Mouse (Mus musculus) embryonic facial prominence, embryonic 15.5 days (tissue): ENCODE data around the gene Pdgfb. TPM values are rescaled to one million over a fixed set of nuclear protein-coding genes. Genes with fewer than 3 reads are reported as not detected.

ENCODE experiments used
- ATAC-seq: fragments of 200-750 bp; cut with Nextera tagmentation; 2 replicates; pipeline ENCODE4 v1.8.0; 2017; ENCODE audit warnings: low read depth, moderate TSS enrichment; ENCODE audit not compliant: insufficient number of reproducible peaks, low FRiP score, low TSS enrichment
- H3K27ac ChIP-seq: fragments of 300-500 bp; sonication (generic); replicated peaks from 2 replicates; pipeline ENCODE4 v1.5.1; 2015; ENCODE audit warnings: mild to moderate bottlenecking, inconsistent platforms
- H3K27me3 ChIP-seq: fragments of 300-500 bp; sonication (generic); 2 replicates; pipeline ENCODE4 v1.6.1; 2015; ENCODE audit warnings: inconsistent platforms
- H3K36me3 ChIP-seq: fragments of 300-500 bp; sonication (generic); 2 replicates; pipeline ENCODE4 v1.6.1; 2015; ENCODE audit warnings: mild to moderate bottlenecking, inconsistent platforms
- H3K4me1 ChIP-seq: fragments of 300-500 bp; sonication (generic); 2 replicates; pipeline ENCODE4 v1.6.1; 2015; ENCODE audit warnings: inconsistent platforms
- H3K4me2 ChIP-seq: fragments of 300-500 bp; sonication (generic); replicated peaks from 2 replicates; pipeline ENCODE4 v1.6.1; 2015; ENCODE audit warnings: mild to moderate bottlenecking, inconsistent platforms
- H3K4me3 ChIP-seq: fragments of 300-500 bp; sonication (generic); replicated peaks from 2 replicates; pipeline ENCODE4 v1.5.1; 2015; ENCODE audit warnings: mild to moderate bottlenecking, inconsistent platforms
- H3K9ac ChIP-seq: fragments of 300-500 bp; sonication (generic); 2 replicates; pipeline ENCODE4 v1.6.1; 2015; ENCODE audit warnings: inconsistent platforms
- H3K9me3 ChIP-seq: fragments of 300-500 bp; sonication (generic); replicated peaks from 2 replicates; pipeline ENCODE4 v1.6.1; 2016; ENCODE audit warnings: inconsistent platforms
- WGBS: fragments of 180-500 bp; shearing (Covaris S2); methylation state at CpG from one replicate; pipeline ENCODE4 v1.1.7; 2015; 5-methylcytosine and 5-hydroxymethylcytosine counted together
- polyA plus RNA-seq: library from polyadenylated mRNA; unstranded; fragments of >200 nt; fragmentation: Nextera tagmentation; extraction: Ambion mirVana; gene quantifications from 2 replicates; pipeline ENCODE4 v1.2.1, GENCODE M21; 2015

The Pdgfb gene
- 5.2 and 5.7 TPM in 2 replicates for polyA plus RNA-seq

DNA sequence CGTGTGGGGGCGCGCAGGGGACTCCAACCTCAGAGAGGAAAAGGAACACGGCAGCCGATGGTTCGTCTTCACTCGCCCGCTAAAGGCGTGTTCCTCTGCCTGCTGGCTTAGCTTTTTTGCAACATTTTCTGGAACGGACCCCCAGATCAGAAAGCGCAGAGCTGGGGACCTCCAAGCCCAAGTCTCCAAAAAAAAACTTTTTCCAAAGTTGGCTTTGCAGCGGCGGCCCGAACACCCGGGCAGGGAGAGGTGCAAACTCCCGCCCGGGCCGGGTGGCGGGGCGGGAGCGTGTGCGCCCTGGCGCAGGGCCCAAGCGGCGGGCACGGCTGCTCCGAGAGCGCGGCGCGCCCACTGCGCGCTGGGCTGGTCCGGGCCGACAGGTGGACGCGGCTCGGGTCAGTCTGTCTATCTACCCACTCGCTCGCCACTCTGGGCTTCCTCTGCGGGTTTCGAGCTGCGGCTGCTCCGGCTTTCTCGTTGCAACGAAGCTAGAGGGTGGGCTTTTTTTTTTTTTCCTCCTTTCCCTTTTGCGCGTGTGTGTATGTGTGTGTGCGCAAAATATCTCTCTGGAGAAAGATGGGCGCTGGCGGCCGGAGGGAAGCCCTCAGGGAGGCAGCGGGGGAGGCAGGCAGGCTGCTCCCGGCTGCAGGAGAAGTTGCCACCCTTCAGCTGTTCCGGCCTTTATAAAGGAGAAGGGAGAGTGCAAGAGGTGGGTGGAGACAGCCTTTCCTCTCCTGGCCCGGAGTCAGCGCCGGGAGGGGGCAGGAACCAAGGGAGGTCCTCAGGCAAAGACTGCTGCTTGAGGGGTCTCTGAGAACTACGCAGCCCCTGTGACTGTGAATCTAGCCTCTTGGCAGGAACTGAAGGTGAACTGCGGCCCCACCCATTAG is at the start of gene Pdgfb:
TSS of gene Pdgfb (minus strand) at position 657 of the 890 bp plus-strand sequence.
- Histone ChIP-seq H3K9me3 (no peaks in the 10 kb centered on the region), H3K4me3 (peak within 1 kb of the TSS; percentile 55), H3K36me3 (no peaks in the 10 kb centered on the region), H3K27me3 (peaks cover 70% of the 10 kb centered on the region), H3K27ac (peak within 1 kb of the TSS; percentile 29; the same call in 1 of the 2 replicates), H3K9ac (peak within 1 kb of the TSS; percentile 44), H3K4me1 (peaks cover 36% of the 10 kb centered on the region), H3K4me2 (peak within 1 kb of the TSS; percentile 99)
- under 1% methylated on average over 60 of the region's 60 CpGs for WGBS
- ATAC-seq = no peak

DNA sequence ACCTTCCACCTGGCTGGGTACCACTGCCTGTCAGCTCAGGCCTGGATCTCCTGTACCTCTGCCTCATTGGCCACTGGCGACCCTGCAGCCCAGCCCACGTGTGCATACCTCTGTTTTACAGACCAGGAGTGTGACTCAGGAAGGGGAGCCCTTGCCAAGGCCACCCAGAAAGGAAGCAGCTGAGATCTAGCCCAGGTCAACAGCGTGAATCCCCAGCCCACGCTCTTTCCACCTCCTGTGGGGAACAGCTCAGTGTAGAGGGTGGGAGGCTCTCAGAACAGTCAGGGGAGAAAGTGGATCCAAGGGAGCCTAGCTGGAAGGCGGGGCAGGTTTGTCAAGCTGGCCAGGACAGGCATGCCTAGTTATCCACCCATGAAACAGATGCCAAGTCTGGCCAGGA is 48.0 kb upstream of the Pdgfb start:
- Histone ChIP-seq H3K4me2 (no peak overlapping the region), H3K36me3 (no peaks in the 10 kb centered on the region), H3K27me3 (no peaks in the 10 kb centered on the region), H3K4me3 (no peak overlapping the region), H3K9ac (no peak overlapping the region), H3K4me1 (peaks cover 32% of the 10 kb centered on the region), H3K27ac (peak overlapping the region; percentile 30; the same call in 1 of the 2 replicates), H3K9me3 (no peaks in the 10 kb centered on the region)
- ATAC-seq = peak; percentile 31; the same call in 1 of the 2 replicates
- 28% methylated on average over 5 of the region's 5 CpGs for WGBS

DNA sequence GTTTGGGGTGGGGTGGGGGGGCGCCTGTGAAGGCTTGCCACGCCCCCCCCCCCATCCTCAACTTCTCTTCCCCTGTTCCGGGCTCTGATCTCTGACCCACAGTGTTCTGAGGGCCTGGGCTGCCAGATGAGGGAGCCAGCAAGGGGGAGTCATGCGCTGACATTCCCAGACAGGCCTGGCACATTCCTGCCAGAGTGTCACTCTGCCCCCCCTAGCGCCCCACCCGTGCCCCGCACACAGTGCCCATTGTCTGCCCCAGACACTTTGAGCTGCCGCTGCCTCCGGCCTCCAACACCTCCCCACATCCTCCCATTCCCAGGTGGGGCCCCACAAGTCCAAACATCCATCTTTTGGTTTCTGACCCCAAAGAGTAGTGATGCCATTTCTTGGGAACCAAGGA is 47.6 kb upstream of the Pdgfb start:
- Histone ChIP-seq H3K4me3 (no peak overlapping the region), H3K27me3 (no peaks in the 10 kb centered on the region), H3K4me2 (no peak overlapping the region), H3K9ac (no peak overlapping the region), H3K4me1 (peaks cover 30% of the 10 kb centered on the region), H3K36me3 (no peaks in the 10 kb centered on the region), H3K27ac (0 out of 2 replicates have a peak overlapping the region, but pooled peaks have one; percentile 30), H3K9me3 (no peaks in the 10 kb centered on the region)
- ATAC-seq = no peak
- WGBS = 61% methylated on average over 6 of the region's 9 CpGs

DNA sequence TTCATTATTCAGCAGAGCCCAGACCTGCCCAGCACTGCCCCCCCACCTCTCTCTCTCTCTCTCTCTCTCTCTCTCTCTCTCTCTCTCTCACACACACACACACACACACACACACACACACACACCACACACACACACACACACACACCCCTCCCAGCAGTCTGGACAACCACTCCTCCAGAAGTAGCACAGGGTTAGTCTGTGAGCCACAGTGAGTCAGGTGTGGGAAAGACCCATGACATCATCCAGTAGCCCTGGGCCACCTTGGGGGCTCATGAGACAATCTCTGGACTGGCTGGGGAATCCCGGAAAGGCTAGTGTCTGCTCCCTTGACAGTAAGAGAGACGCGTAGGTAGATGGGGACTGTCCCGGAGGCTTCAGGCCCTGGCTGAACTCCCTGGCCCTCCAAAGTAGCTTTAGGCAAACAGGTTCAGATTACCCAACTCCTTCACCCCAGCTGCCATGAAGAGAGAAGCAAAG is 46.3 kb upstream of the Pdgfb start:
- Histone ChIP-seq H3K27ac (no peak overlapping the region), H3K4me2 (no peak overlapping the region), H3K9ac (no peak overlapping the region), H3K36me3 (no peaks in the 10 kb centered on the region), H3K9me3 (no peaks in the 10 kb centered on the region), H3K4me3 (no peak overlapping the region), H3K27me3 (no peaks in the 10 kb centered on the region), H3K4me1 (peaks cover 25% of the 10 kb centered on the region)
- no peak for ATAC-seq
- 63% methylated on average over 4 of the region's 4 CpGs for WGBS

DNA sequence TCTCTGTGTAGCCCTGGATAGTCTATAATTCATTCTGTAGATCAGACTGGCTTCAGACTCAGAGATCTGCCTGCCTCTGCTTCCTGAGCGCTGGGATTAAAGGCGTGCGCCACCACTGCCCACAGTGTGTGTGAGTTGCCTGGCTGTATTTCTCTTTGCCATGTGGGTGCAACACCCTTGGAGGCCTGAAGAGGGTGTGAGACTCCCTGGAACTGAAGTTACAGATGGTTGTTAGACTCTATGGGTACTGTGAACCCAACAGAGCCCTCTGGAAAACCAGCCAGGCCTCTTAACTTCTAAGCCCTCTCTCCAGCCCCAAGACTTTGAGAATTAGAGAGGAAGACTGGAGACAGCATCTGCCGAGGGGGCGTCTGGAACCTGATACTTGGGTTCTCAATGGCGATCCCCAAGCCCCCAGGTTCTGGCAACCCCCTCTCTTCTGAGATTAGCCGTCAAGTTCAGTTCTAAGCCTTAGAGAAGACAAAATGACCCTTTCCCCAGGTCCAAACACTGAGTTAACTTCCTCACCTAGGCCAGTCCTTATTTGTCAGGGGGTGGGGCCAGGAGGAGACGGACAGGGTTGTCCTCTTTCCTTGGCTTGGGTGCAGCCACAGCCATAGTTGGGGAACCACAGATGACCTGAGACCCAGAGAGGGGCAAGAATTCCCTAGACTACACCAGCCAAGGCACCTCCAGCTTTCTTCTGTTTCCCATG is 45.7 kb upstream of the Pdgfb start:
- H3K9ac ChIP-seq = no peak overlapping the region
- no peak for ATAC-seq
- H3K27me3 ChIP-seq = no peaks in the 10 kb centered on the region
- no peak overlapping the region for H3K27ac ChIP-seq
- H3K4me1 ChIP-seq = peaks cover 27% of the 10 kb centered on the region
- H3K9me3 ChIP-seq = no peaks in the 10 kb centered on the region
- H3K4me2 ChIP-seq = no peak overlapping the region
- 88% methylated on average over 8 of the region's 8 CpGs for WGBS
- no peak overlapping the region for H3K4me3 ChIP-seq
- no peaks in the 10 kb centered on the region for H3K36me3 ChIP-seq

DNA sequence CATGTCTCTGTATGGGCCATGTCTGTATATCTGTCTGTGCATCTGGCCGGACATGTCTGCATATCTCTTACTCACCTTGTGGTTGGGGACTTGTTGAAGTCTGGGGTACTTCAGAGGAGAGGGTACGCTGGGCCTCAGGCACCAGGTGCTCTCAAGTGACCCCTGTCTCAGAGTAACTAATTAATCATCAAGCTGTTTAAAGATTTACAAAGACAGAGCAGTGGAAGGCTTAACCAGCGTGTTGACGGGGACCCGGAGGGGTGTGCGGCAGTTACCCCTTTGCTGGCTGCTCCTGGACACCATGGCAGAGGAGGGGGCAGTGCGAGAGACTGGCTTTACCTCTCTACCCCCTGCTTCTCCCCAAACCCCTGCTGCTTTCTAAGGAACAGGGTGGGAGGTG is 44.8 kb upstream of the Pdgfb start:
- no peak overlapping the region for H3K9ac ChIP-seq
- no peak overlapping the region for H3K27ac ChIP-seq
- no peak for ATAC-seq
- peaks cover 24% of the 10 kb centered on the region for H3K4me1 ChIP-seq
- no peaks in the 10 kb centered on the region for H3K36me3 ChIP-seq
- 80% methylated on average over 7 of the region's 7 CpGs for WGBS
- no peak overlapping the region for H3K4me2 ChIP-seq
- no peaks in the 10 kb centered on the region for H3K9me3 ChIP-seq
- no peak overlapping the region for H3K4me3 ChIP-seq
- no peaks in the 10 kb centered on the region for H3K27me3 ChIP-seq

DNA sequence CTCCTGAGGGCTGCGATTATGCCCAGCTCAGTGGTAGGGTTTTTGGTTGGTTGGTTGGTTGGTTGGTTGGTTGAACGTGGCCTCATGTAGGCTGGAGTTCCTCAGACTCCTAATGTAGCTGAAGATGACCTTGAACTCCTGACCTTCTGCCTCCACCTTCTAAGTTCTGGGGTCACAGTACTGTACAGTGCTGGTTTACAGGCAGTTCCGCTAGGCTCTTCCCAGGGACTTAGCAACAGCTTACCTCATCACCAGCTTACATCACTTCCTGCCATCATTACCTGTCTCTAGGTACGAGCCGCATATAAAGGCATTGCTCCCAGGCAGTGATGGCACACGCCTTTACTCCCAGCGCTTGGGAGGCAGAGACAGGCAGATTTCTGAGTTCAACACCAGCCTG is 43.4 kb upstream of the Pdgfb start:
- Histone ChIP-seq H3K4me3 (no peak overlapping the region), H3K4me2 (no peak overlapping the region), H3K9me3 (no peaks in the 10 kb centered on the region), H3K36me3 (no peaks in the 10 kb centered on the region), H3K4me1 (peaks cover 33% of the 10 kb centered on the region), H3K27me3 (no peaks in the 10 kb centered on the region), H3K9ac (no peak overlapping the region), H3K27ac (no peak overlapping the region)
- no peak for ATAC-seq
- WGBS = 90% methylated on average over 7 of the region's 7 CpGs

DNA sequence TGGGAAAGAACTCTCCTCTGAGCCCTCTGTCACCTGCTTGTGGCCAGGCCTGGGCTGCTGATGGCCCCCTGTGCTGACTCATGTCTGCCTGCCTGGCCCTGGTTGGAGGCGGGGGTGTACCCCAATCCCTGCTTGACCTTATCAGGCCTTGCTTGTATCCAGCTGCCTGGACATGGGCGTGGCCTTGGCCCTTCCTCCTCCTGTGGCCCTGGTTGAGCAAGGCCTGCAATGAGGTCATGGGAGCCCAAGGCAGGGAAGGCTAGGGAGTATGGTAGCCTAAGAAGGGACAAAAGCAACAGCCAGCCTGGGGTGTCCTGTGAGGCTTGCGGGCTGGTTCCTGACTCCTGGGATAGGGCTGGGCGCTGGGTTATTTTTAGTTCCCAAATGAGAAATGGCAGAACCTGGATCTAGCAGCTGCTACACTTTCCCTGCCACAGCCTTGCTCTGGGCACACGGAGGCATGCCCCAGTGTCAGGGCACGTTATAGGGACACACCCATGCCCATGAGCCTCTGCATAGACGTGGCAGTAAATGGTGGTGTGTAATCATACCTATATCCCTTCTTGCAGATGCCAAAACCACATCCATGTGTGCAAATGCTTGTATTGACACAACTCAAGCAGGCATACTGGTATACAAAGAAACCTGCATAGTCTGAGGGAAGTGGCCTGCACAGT is 39.4 kb upstream of the Pdgfb start:
- whole genome bisulfite sequencing = 64% methylated on average over 7 of the region's 7 CpGs
- Histone ChIP-seq H3K9me3 (no peaks in the 10 kb centered on the region), H3K9ac (no peak overlapping the region), H3K27ac (no peak overlapping the region), H3K27me3 (no peaks in the 10 kb centered on the region), H3K4me2 (no peak overlapping the region), H3K4me3 (no peak overlapping the region), H3K4me1 (peaks cover 13% of the 10 kb centered on the region), H3K36me3 (no peaks in the 10 kb centered on the region)
- no peak for ATAC-seq

DNA sequence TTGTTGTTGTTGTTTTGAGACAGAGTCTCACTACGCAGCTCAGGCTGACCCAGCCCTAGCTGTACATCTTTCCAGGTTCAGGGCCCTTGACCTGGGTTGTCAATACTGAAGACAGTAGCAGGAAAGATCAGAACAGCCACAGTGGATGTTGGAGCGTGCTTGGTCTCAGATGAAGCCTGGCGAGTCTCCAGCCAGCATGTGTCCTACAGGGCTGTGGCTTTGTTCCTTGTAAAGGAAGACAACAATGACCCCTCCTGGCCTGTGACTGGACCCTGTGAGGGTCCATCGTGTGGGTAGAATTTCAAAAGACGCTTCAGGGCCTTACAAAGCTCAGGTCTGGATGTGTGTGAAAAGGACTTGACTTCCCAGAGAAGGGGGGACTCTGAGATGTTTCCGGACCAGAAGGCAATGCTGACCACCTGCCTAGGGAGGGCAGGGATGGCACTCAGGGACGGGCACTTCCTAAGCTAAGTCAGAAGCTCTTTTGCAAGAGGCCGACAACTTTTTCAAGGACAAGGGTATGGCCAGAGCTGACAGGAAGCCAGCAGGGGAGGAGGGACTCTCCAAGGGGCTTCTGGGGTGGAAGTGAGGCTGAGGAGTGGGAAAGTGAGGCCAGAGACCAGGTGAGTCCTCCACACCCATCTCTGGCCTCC is 38.7 kb upstream of the Pdgfb start:
- WGBS = 74% methylated on average over 8 of the region's 8 CpGs
- Histone ChIP-seq H3K27me3 (no peaks in the 10 kb centered on the region), H3K4me2 (no peak overlapping the region), H3K36me3 (no peaks in the 10 kb centered on the region), H3K4me3 (no peak overlapping the region), H3K27ac (no peak overlapping the region), H3K9ac (no peak overlapping the region), H3K9me3 (no peaks in the 10 kb centered on the region), H3K4me1 (peaks cover 13% of the 10 kb centered on the region)
- ATAC-seq = no peak

DNA sequence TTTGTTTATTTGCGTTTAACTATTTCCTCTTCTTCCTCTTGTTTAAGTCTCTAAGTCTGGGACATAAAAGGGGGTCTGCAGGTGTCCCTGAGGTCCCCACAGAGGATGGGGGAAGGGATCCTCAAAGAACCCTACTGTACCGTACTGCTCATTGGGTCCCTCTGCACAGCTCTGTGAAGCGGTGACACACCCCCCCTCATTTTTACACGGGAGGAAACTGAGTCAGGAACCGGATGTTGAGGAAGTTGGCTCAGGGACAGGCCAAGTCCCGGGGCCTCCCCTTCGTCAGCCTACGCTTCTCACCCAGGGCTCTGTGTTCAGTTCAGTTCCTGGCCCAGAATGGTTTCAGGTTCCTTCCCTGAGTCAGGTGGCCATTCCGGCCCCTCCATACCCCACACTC is 37.0 kb upstream of the Pdgfb start:
- Histone ChIP-seq H3K4me3 (no peak overlapping the region), H3K36me3 (no peaks in the 10 kb centered on the region), H3K27me3 (no peaks in the 10 kb centered on the region), H3K9ac (no peak overlapping the region), H3K4me2 (no peak overlapping the region), H3K4me1 (peaks cover 13% of the 10 kb centered on the region), H3K9me3 (no peaks in the 10 kb centered on the region), H3K27ac (no peak overlapping the region)
- ATAC-seq = no peak
- 76% methylated on average over 9 of the region's 9 CpGs for WGBS
